Mouse (Mus musculus) spleen, adult 2 months (tissue): Measurements from ENCODE around the gene Ank.

Experiments used
- CTCF ChIP-seq: fragments of 200-500 bp; IDR thresholded peaks from 2 replicates; pipeline ENCODE4 v1.5.1; 2011; ENCODE audit warnings: mild to moderate bottlenecking, inconsistent platforms; ENCODE audit not compliant: insufficient read depth, insufficient read length, insufficient replicate concordance; ENCODE audit errors: extremely low read depth
- POLR2A ChIP-seq: fragments of 200-500 bp; IDR thresholded peaks from 2 replicates; pipeline ENCODE4 v1.6.1; 2011; ENCODE audit warnings: low read depth, low read length, inconsistent platforms

- TF ChIP-seq CTCF (no peak), POLR2A (no peak)
Observed at GRCm38 (mm10) chr15:27571179-27571578, 104.7 kb downstream of the Ank start.
